In the genomic region with DNA sequence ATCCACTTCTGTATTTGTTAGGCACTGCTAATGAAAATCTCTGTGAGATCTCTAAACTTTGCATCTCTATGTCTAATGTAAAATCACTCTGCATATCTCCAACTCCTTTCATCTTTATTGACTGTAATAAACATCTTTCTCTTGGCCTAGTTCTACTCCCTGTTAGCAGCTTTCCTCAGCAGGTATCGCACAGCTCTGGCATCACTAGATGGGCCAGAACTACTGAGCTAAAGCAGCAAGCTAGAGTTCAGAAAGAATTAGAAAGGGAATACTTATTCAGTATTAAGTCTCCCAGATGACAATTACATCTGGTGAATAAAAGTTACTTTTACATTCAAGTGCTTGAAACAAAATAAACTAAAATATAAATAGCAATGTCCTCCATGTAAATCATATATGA, we compare ENCODE assay signal across 33 mouse cellular contexts.
"Had no signal": no experiment of that assay in that cellular context is flagged by ENCODE, and none has a peak within 500 bp of the region (broad histone marks: within the 10 kb centered on the region; RNA-seq: fewer than 3 reads in every experiment).

No protein-coding gene starts in this region.

- H3K4me1 ChIP-seq: heart, embryonic 13.5 days; heart, embryonic 15.5 days; hindbrain, embryonic 10.5 days; hindbrain, embryonic 12.5 days; hindbrain, embryonic 13.5 days; hindbrain, embryonic 15.5 days; intestine, embryonic 15.5 days; kidney, embryonic 15.5 days had no signal

- ATAC-seq: hindbrain, embryonic 16.5 days; hindbrain, postnatal 0 days; inflammation-experienced regulatory T-cells, adult 6 months; intestine, embryonic 15.5 days; intestine, embryonic 16.5 days; intestine, postnatal 0 days had no signal

- DNase-seq: heart, postnatal 10 days; heart, postnatal 14 days; heart, postnatal 36 days; heart, postnatal 4 days; kidney, adult 11 months; kidney, adult 18-20 months; kidney, adult 2 months; kidney, adult 8-10 months; kidney, adult 9 months; kidney, postnatal 10 days; kidney, postnatal 14 days; kidney, postnatal 25 days; kidney, postnatal 36 days; kidney, postnatal 4 days; layer of hippocampus, adult 9-11 months; layer of hippocampus, postnatal 36 days had no signal

- H3K4me3 ChIP-seq: heart, embryonic 13.5 days; heart, embryonic 15.5 days; hindbrain, embryonic 10.5 days; hindbrain, embryonic 12.5 days; hindbrain, embryonic 13.5 days; hindbrain, embryonic 15.5 days; intestine, embryonic 15.5 days; kidney, embryonic 15.5 days; layer of hippocampus, adult 2 months; left cerebral cortex, adult 2 months had no signal

- H3K9ac ChIP-seq: heart, embryonic 13.5 days; heart, embryonic 15.5 days; hindbrain, embryonic 12.5 days; hindbrain, embryonic 13.5 days; hindbrain, embryonic 14.5 days; hindbrain, embryonic 15.5 days; intestine, embryonic 15.5 days; kidney, embryonic 15.5 days had no signal

- H3K27me3 ChIP-seq: heart, embryonic 13.5 days; heart, embryonic 15.5 days; hindbrain, embryonic 12.5 days; hindbrain, embryonic 13.5 days; hindbrain, embryonic 15.5 days; intestine, embryonic 15.5 days; kidney, embryonic 15.5 days had no signal

- H3K9me3 ChIP-seq: heart, embryonic 13.5 days; heart, embryonic 15.5 days; hindbrain, embryonic 10.5 days; hindbrain, embryonic 12.5 days; hindbrain, embryonic 13.5 days; hindbrain, embryonic 15.5 days; intestine, embryonic 15.5 days; kidney, embryonic 15.5 days had no signal

- H3K27ac ChIP-seq: heart, embryonic 13.5 days; heart, embryonic 15.5 days; hindbrain, embryonic 10.5 days; hindbrain, embryonic 12.5 days; hindbrain, embryonic 13.5 days; hindbrain, embryonic 14.5 days; hindbrain, embryonic 15.5 days; hindbrain, postnatal 0 days; intestine, embryonic 15.5 days; kidney, embryonic 15.5 days; kidney, postnatal 0 days; layer of hippocampus, adult 2 months; left cerebral cortex, adult 2 months had no signal

- H3K4me2 ChIP-seq: heart, embryonic 13.5 days; heart, embryonic 15.5 days; hindbrain, embryonic 12.5 days; hindbrain, embryonic 13.5 days; hindbrain, embryonic 14.5 days; hindbrain, embryonic 15.5 days; intestine, embryonic 15.5 days; kidney, embryonic 15.5 days had no signal

- H3K36me3 ChIP-seq: heart, embryonic 13.5 days; heart, embryonic 15.5 days; hindbrain, embryonic 10.5 days; hindbrain, embryonic 12.5 days; hindbrain, embryonic 13.5 days; hindbrain, embryonic 15.5 days; intestine, embryonic 15.5 days; kidney, embryonic 15.5 days had no signal
